Mouse (Mus musculus) embryonic facial prominence, embryonic 12.5 days (tissue): Measurements from ENCODE around the gene Ccdc130. TPM values are rescaled to one million over a fixed set of nuclear protein-coding genes. Genes with fewer than 3 reads are reported as not detected.
"Not testable (repeated sequence)": the region's sequence is repeated elsewhere in the genome, so short reads cannot be mapped to it uniquely, and the experiment has no call there.

Experiments used
- ATAC-seq: fragments of 200-750 bp; cut with Nextera tagmentation; 2 replicates; pipeline ENCODE4 v1.8.0; 2017; ENCODE audit not compliant: insufficient number of reproducible peaks, insufficient read depth, low FRiP score, low TSS enrichment
- H3K27ac ChIP-seq: fragments of 300-500 bp; sonication (generic); 2 replicates; pipeline ENCODE4 v1.5.1; 2016; ENCODE audit warnings: mild to moderate bottlenecking
- H3K27me3 ChIP-seq: fragments of 300-500 bp; sonication (generic); 2 replicates; pipeline ENCODE4 v1.6.1; 2016; ENCODE audit warnings: mild to moderate bottlenecking, moderate library complexity
- H3K36me3 ChIP-seq: fragments of 300-500 bp; sonication (generic); 2 replicates; pipeline ENCODE4 v1.6.1; 2016; ENCODE audit warnings: mild to moderate bottlenecking
- H3K4me1 ChIP-seq: fragments of 300-500 bp; sonication (generic); 2 replicates; pipeline ENCODE4 v1.6.1; 2016
- H3K4me2 ChIP-seq: fragments of 300-500 bp; sonication (generic); replicated peaks from 2 replicates; pipeline ENCODE4 v1.6.1; 2016; ENCODE audit warnings: mild to moderate bottlenecking, moderate library complexity
- H3K4me3 ChIP-seq: fragments of 300-500 bp; sonication (generic); 2 replicates; pipeline ENCODE4 v1.5.1; 2016; ENCODE audit warnings: mild to moderate bottlenecking
- H3K9ac ChIP-seq: fragments of 300-500 bp; sonication (generic); 2 replicates; pipeline ENCODE4 v1.6.1; 2016; ENCODE audit warnings: mild to moderate bottlenecking, moderate library complexity
- H3K9me3 ChIP-seq: fragments of 300-500 bp; sonication (generic); 2 replicates; pipeline ENCODE4 v1.6.1; 2016; ENCODE audit warnings: mild to moderate bottlenecking, moderate library complexity
- WGBS: fragments of 180-500 bp; shearing (Covaris S2); methylation state at CpG from one replicate; pipeline ENCODE4 v1.1.7; 2016; 5-methylcytosine and 5-hydroxymethylcytosine counted together
- polyA plus RNA-seq: library from polyadenylated mRNA; unstranded; fragments of >200 nt; fragmentation: Nextera tagmentation; extraction: Ambion mirVana; gene quantifications from 2 replicates; pipeline ENCODE4 v1.2.1, GENCODE M21; 2016

Ccdc130 gene
- polyA plus RNA-seq = 18.1 and 24.5 TPM in 2 replicates

DNA sequence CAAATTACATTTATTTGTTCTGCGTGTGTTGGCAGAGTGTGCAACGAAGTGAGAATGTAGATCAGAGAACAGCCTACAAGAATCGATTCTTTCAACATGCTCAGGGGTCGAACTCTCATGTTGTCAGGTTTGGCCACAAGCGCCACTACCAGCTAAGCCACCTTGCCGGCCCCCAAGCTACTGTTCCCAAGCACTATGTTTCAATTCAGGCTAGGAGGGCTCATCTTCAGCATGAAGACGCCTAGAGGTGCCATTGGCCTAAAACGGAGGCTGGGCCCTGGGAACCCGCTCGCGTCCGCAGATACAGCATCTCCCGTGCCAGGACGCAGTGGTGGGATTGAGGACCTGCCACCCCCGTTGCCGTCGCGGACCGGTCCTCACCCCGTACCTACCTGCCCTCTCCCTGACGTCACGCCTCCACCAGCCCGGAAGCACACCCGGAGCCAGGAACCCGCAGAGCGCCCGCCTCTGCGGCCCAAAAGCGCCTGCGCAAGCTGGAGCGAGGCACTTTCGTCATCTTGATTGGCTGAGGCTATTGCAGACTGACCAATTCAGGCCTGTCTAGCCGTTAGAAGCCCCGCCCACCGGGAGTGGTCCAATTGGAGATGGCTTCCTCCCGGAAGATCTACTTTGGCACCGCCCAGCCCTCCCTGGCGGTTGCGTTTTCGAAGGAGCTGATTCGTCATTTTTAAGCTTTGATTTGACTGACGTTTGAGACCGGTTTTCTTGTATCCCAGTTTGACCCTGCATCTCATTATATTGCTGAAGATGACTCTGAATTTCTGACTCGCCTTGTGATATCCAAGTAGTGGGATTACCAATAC, at the start of gene Ccdc130:
Gene Ccdc130, minus strand, starts transcription at position 431 of the 824 bp plus-strand sequence.
- peak within 1 kb of the TSS; percentile 83 for H3K9ac ChIP-seq
- no peaks in the 10 kb centered on the region for H3K9me3 ChIP-seq
- peak within 1 kb of the TSS; percentile 31; the same call in 1 of the 2 replicates for H3K27ac ChIP-seq
- 2% methylated on average over 44 of the region's 44 CpGs for WGBS
- H3K4me3 ChIP-seq = peak within 1 kb of the TSS; percentile 81
- peaks cover 7% of the 10 kb centered on the region for H3K4me1 ChIP-seq
- ATAC-seq = peak; percentile 99
- H3K4me2 ChIP-seq = peak within 1 kb of the TSS; percentile 85
- H3K27me3 ChIP-seq = no peaks in the 10 kb centered on the region
- peaks cover 11% of the 10 kb centered on the region for H3K36me3 ChIP-seq

DNA sequence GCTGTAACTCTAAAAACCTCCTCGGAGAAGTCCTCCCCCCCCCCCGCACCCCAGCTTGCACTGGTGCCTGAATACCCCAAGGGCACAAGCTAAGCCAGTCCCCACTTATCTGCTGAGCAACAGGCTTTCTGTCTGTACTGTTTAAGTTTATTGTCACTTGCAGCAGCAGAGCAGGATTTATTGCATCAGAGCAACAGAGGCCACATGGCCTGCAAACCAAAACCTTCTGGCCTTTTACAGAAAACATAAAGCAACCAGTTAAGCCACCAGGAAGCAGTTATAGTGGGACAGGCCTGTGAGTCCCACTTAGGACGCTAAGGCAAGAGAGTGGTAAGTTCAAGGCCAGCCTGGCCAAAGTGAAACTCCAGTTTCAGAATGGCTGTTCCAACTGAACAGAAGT, 38.2 kb upstream of the Ccdc130 start:
- Histone ChIP-seq H3K36me3 (no peaks in the 10 kb centered on the region), H3K4me2 (no peak overlapping the region), H3K4me1 (no peaks in the 10 kb centered on the region), H3K27ac (no peak overlapping the region), H3K27me3 (no peaks in the 10 kb centered on the region), H3K4me3 (no peak overlapping the region), H3K9ac (no peak overlapping the region), H3K9me3 (no peaks in the 10 kb centered on the region)
- no peak for ATAC-seq
- 46% methylated on average over 3 of the region's 3 CpGs for WGBS

GRCm38 (mm10) chr8:84303951-84304350, 33.8 kb upstream of the Ccdc130 start:
- Histone ChIP-seq H3K4me2 (no peak overlapping the region), H3K4me1 (no peaks in the 10 kb centered on the region), H3K27ac (no peak overlapping the region), H3K4me3 (no peak overlapping the region), H3K9ac (no peak overlapping the region), H3K9me3 (no peaks in the 10 kb centered on the region), H3K36me3 (no peaks in the 10 kb centered on the region), H3K27me3 (no peaks in the 10 kb centered on the region)
- ATAC-seq = no peak
- 83% methylated on average over 2 of the region's 2 CpGs for WGBS

GRCm38 (mm10) chr8:84297029-84297785, 27.0 kb upstream of the Ccdc130 start:
- no peak overlapping the region for H3K9ac ChIP-seq

DNA sequence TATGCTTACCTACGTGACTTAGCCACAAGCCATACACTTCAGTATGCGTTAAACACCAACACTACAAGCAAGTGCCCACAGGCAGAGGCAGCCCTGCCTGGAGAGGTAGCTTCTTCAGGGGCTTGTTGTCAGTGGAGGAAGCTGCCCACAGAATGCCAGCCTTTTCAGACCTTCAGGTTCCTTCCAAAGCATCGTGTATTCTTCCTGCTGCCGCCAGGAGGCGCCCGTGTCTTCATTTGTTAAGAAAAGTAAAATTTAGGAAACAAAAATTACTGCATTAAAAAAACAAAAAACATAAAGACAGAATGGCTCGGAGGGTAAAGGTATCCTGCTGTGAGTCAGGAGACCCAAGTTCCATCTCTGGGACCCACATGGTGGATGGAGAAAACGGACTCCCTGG, 21.5 kb upstream of the Ccdc130 start:
- Histone ChIP-seq H3K9ac (no peak overlapping the region), H3K4me1 (no peaks in the 10 kb centered on the region), H3K4me2 (no peak overlapping the region), H3K27me3 (no peaks in the 10 kb centered on the region), H3K27ac (no peak overlapping the region), H3K9me3 (no peaks in the 10 kb centered on the region), H3K4me3 (no peak overlapping the region), H3K36me3 (no peaks in the 10 kb centered on the region)
- WGBS = 26% methylated on average over 8 of the region's 8 CpGs
- ATAC-seq = no peak

More at GRCm38 (mm10) chr8:84297029-84297785, 27.0 kb upstream of the Ccdc130 start:
- no peaks in the 10 kb centered on the region for H3K27me3 ChIP-seq
- 60% methylated on average over 5 of the region's 5 CpGs for WGBS
- no peaks in the 10 kb centered on the region for H3K4me1 ChIP-seq
- H3K27ac ChIP-seq = no peak overlapping the region
- no peak overlapping the region for H3K4me3 ChIP-seq
- H3K9me3 ChIP-seq = no peaks in the 10 kb centered on the region
- no peaks in the 10 kb centered on the region for H3K36me3 ChIP-seq
- H3K4me2 ChIP-seq = no peak overlapping the region
- ATAC-seq = no peak

- no peaks in the 10 kb centered on the region for H3K36me3 ChIP-seq
- H3K4me2 ChIP-seq = no peak overlapping the region
- no peak for ATAC-seq
- H3K27me3 ChIP-seq = no peaks in the 10 kb centered on the region
- no peak overlapping the region for H3K9ac ChIP-seq
- WGBS = 68% methylated on average over 5 of the region's 5 CpGs
- H3K27ac ChIP-seq = no peak overlapping the region
- H3K9me3 ChIP-seq = no peaks in the 10 kb centered on the region
- H3K4me1 ChIP-seq = no peaks in the 10 kb centered on the region
- H3K4me3 ChIP-seq = no peak overlapping the region
These were observed 20.9 kb upstream of the Ccdc130 start for GRCm38 (mm10) chr8:84291086-84291485.

DNA sequence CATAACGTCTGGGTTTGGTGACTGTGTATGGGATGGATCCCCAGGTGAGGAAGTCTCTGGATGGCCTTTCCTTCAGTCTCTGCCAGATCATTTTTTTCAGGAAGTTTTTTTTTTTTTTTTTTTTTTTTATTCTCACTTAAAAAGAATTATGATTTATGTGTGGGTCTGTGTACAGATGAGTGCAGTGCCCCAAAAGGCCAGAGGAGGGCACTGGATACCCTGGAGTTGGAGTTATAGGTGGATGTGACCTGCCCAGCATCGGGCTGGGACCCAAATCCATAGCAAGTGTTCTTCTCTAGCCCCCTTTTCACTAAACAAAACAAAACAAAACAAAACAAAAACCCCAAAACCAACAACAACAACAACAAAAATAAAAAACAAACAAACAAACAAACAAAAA, 18.7 kb upstream of the Ccdc130 start:
- Histone ChIP-seq H3K27me3 (no peaks in the 10 kb centered on the region), H3K9me3 (no peaks in the 10 kb centered on the region), H3K4me1 (peaks cover 5% of the 10 kb centered on the region; the same call in 1 of the 2 replicates), H3K36me3 (no peaks in the 10 kb centered on the region), H3K4me3 (no peak overlapping the region), H3K9ac (no peak overlapping the region), H3K4me2 (no peak overlapping the region), H3K27ac (no peak overlapping the region)
- 56% methylated on average over 2 of the region's 2 CpGs for WGBS
- no peak for ATAC-seq

DNA sequence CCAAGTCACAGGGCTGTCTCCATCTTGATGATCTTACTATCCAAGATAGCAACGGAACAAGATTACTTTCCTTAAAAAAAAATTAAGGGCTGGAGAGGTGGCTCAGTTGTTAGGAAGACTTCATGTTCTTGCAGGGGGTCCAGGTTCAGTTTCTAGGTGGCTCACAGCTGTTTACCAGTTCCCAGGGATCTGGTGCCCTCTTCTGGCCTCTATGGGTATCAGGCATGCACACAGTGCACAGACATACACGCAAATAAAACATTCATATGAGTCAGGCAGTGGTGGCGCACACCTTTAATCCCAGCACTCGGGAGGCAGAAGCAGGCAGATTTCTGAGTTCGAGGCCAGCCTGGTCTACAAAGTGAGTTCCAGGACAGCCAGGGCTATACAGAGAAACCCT, 15.5 kb upstream of the Ccdc130 start:
- H3K4me3 ChIP-seq, H3K36me3 ChIP-seq, H3K27ac ChIP-seq, H3K4me2 ChIP-seq, H3K4me1 ChIP-seq, ATAC-seq, H3K27me3 ChIP-seq, H3K9me3 ChIP-seq, H3K9ac ChIP-seq: not testable (repeated sequence)
- 60% methylated on average over 5 of the region's 5 CpGs for WGBS

- Histone ChIP-seq H3K27ac (peak overlapping the region; percentile 87), H3K36me3 (no peaks in the 10 kb centered on the region), H3K9me3 (no peaks in the 10 kb centered on the region), H3K9ac (no peak overlapping the region), H3K4me2 (peak overlapping the region; percentile 42), H3K27me3 (no peaks in the 10 kb centered on the region), H3K4me1 (peaks cover 5% of the 10 kb centered on the region; the same call in 1 of the 2 replicates), H3K4me3 (peak overlapping the region; percentile 21)
- ATAC-seq = no peak
- 23% methylated on average over 9 of the region's 9 CpGs for WGBS
These were observed 14.5 kb upstream of the Ccdc130 start for GRCm38 (mm10) chr8:84284608-84285063.

DNA sequence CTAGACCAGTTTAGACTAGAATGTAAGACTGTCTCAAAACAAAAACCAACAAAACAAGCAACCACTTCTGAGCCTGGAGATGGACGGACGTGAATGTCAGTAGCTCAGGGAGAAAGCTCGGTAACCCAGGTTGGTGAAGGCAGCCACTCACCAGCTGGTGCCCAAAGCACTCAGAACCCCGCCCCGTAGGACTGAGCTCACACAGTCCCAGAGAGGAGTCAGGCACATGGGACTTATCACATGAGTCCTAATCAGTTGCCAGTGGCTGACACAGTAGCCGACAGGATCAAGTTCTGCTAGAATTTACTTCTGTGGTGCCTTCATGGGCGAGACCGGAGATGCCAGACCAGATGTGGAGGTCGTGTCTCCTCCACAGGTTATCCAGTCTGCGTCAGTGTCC, 10.6 kb upstream of the Ccdc130 start:
- Histone ChIP-seq H3K27me3 (no peaks in the 10 kb centered on the region), H3K36me3 (no peaks in the 10 kb centered on the region), H3K4me2 (no peak overlapping the region), H3K27ac (no peak overlapping the region), H3K4me1 (peaks cover 5% of the 10 kb centered on the region; the same call in 1 of the 2 replicates), H3K9me3 (no peaks in the 10 kb centered on the region), H3K9ac (no peak overlapping the region), H3K4me3 (no peak overlapping the region)
- ATAC-seq = no peak
- 74% methylated on average over 10 of the region's 10 CpGs for WGBS

DNA sequence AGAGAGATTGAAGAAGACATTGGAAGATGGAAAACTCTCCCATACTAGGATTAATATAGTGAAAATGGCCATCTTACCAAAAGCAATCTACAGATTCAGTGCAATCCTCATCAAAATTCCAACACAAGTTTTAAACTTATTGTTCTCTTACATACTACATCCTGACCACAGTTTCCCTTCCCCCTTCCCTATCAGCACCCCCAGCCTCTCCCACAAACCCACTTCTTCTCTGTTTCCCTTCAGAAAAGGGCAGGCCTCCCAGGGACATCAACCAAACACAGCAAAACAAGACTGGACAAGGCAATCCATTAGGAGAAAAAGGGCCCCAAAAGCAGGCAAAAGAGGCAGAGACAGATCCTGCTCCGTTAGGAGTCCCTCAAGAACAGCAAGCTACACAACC, 6.3 kb upstream of the Ccdc130 start:
- H3K27me3 ChIP-seq = no peaks in the 10 kb centered on the region
- no peak overlapping the region for H3K4me2 ChIP-seq
- H3K36me3 ChIP-seq = no peaks in the 10 kb centered on the region
- no peaks in the 10 kb centered on the region for H3K4me1 ChIP-seq
- H3K9ac ChIP-seq = no peak overlapping the region
- no peaks in the 10 kb centered on the region for H3K9me3 ChIP-seq
- H3K4me3 ChIP-seq = no peak overlapping the region
- no peak for ATAC-seq
- no peak overlapping the region for H3K27ac ChIP-seq
- 62% methylated on average over 1 of the region's 1 CpGs for WGBS

GRCm38 (mm10) chr8:84273968-84274367, 3.8 kb upstream of the Ccdc130 start:
- H3K27me3 ChIP-seq = no peaks in the 10 kb centered on the region
- no peak for ATAC-seq
- no peak overlapping the region for H3K27ac ChIP-seq
- no peaks in the 10 kb centered on the region for H3K36me3 ChIP-seq
- no peak overlapping the region for H3K9ac ChIP-seq
- H3K4me3 ChIP-seq = no peak overlapping the region
- no peak overlapping the region for H3K4me2 ChIP-seq
- no peaks in the 10 kb centered on the region for H3K9me3 ChIP-seq
- H3K4me1 ChIP-seq = peaks cover 7% of the 10 kb centered on the region
- WGBS = 79% methylated on average over 3 of the region's 3 CpGs
